Mouse (Mus musculus): ENCODE data around the gene Slc25a26. TPM values are rescaled to one million over a fixed set of nuclear protein-coding genes. Genes with fewer than 3 reads are reported as not detected.

Slc25a26 gene
- total RNA-seq (2022) = 10 to 100 TPM; 15.3 to 21.1 (median 19.3) TPM

GRCm38 (mm10) chr6:94499897-94500623, at the start of gene Slc25a26:
Slc25a26 (plus strand) TSS chr6:94500331.
- peak; percentile 85 to 89 for DNase-seq (ENCODE audit: low spot score in 2 of 2)

- DNase-seq (ENCODE audit: low spot score in 2 of 2) = peak; percentile 29 to 60
Measured at GRCm38 (mm10) chr6:94464037-94464891, 35.9 kb upstream of the Slc25a26 start.

GRCm38 (mm10) chr6:94466508-94467205, 33.5 kb upstream of the Slc25a26 start:
- no peak for DNase-seq (ENCODE audit: low spot score in 2 of 2)

- no peak for DNase-seq (ENCODE audit: low spot score in 2 of 2)
Measured at GRCm38 (mm10) chr6:94492739-94493138, 7.4 kb upstream of the Slc25a26 start.

GRCm38 (mm10) chr6:94503963-94504362, 3.8 kb downstream of the Slc25a26 start:
- DNase-seq (ENCODE audit: low spot score in 2 of 2) = no peak

- DNase-seq (ENCODE audit: low spot score in 2 of 2) = no peak
Measured at GRCm38 (mm10) chr6:94507921-94508320, 7.8 kb downstream of the Slc25a26 start.

GRCm38 (mm10) chr6:94508807-94509206, 8.7 kb downstream of the Slc25a26 start:
- no peak for DNase-seq (ENCODE audit: low spot score in 2 of 2)

GRCm38 (mm10) chr6:94509220-94509619, 9.1 kb downstream of the Slc25a26 start:
- no peak for DNase-seq (ENCODE audit: low spot score in 2 of 2)

- DNase-seq (ENCODE audit: low spot score in 2 of 2) = no peak
Measured at GRCm38 (mm10) chr6:94518171-94518570, 18.0 kb downstream of the Slc25a26 start.

GRCm38 (mm10) chr6:94524335-94524734, 24.2 kb downstream of the Slc25a26 start:
- DNase-seq (ENCODE audit: low spot score in 2 of 2) = no peak

- DNase-seq (ENCODE audit: low spot score in 2 of 2) = no peak
Measured at GRCm38 (mm10) chr6:94530756-94531155, 30.6 kb downstream of the Slc25a26 start.

- no peak for DNase-seq (ENCODE audit: low spot score in 2 of 2)
Measured at GRCm38 (mm10) chr6:94532086-94532485, 32.0 kb downstream of the Slc25a26 start.

GRCm38 (mm10) chr6:94536478-94536877, 36.3 kb downstream of the Slc25a26 start:
- DNase-seq (ENCODE audit: low spot score in 2 of 2) = no peak

- DNase-seq (ENCODE audit: low spot score in 2 of 2) = no peak
Measured at GRCm38 (mm10) chr6:94537652-94538051, 37.5 kb downstream of the Slc25a26 start.

- no peak for DNase-seq (ENCODE audit: low spot score in 2 of 2)
Measured at GRCm38 (mm10) chr6:94540090-94540489, 40.0 kb downstream of the Slc25a26 start.

- no peak for DNase-seq (ENCODE audit: low spot score in 2 of 2)
Measured at GRCm38 (mm10) chr6:94540615-94541014, 40.5 kb downstream of the Slc25a26 start.

GRCm38 (mm10) chr6:94541133-94541532, 41.0 kb downstream of the Slc25a26 start:
- no peak for DNase-seq (ENCODE audit: low spot score in 2 of 2)

GRCm38 (mm10) chr6:94541854-94542253, 41.7 kb downstream of the Slc25a26 start:
- no peak for DNase-seq (ENCODE audit: low spot score in 2 of 2)

GRCm38 (mm10) chr6:94543902-94544840, 44.0 kb downstream of the Slc25a26 start:
- DNase-seq (ENCODE audit: low spot score in 2 of 2) = peak; percentile 29 to 55

GRCm38 (mm10) chr6:94547239-94547638, 47.1 kb downstream of the Slc25a26 start:
- no peak for DNase-seq (ENCODE audit: low spot score in 2 of 2)

GRCm38 (mm10) chr6:94550298-94550697, 50.2 kb downstream of the Slc25a26 start:
- DNase-seq (ENCODE audit: low spot score in 2 of 2) = no peak
